Mouse (Mus musculus) liver, postnatal 0 days (tissue): Measurements from ENCODE around the gene Vav2. TPM values are rescaled to one million over a fixed set of nuclear protein-coding genes. Genes with fewer than 3 reads are reported as not detected.

Source experiments
- ATAC-seq: fragments of 200-750 bp; cut with Nextera tagmentation; 2 replicates; pipeline ENCODE4 v1.8.0; 2017; ENCODE audit warnings: mild to moderate bottlenecking, moderate library complexity
- DNase-seq: peaks from one replicate; pipeline ENCODE4 v3.0.0-alpha.2; 2016
- H3K27ac ChIP-seq: fragments of 300-500 bp; sonication (generic); 2 replicates; pipeline ENCODE4 v1.5.1; 2014; ENCODE audit warnings: antibody characterized with exemption, moderate library complexity, mild to moderate bottlenecking, low read depth
- H3K27me3 ChIP-seq: fragments of 300-500 bp; sonication (generic); 2 replicates; pipeline ENCODE4 v1.6.1; 2014; ENCODE audit warnings: low read length, control low read depth, mixed read lengths; ENCODE audit not compliant: insufficient read depth
- H3K36me3 ChIP-seq: fragments of 300-500 bp; sonication (generic); replicated peaks from 2 replicates; pipeline ENCODE4 v1.6.1; 2014; ENCODE audit warnings: mild to moderate bottlenecking, control low read depth, low read length, moderate library complexity, mixed read lengths; ENCODE audit not compliant: insufficient read depth
- H3K4me1 ChIP-seq: fragments of 300-500 bp; sonication (generic); 2 replicates; pipeline ENCODE4 v1.6.1; 2014; ENCODE audit warnings: antibody characterized with exemption, mild to moderate bottlenecking, control low read depth; ENCODE audit not compliant: insufficient read depth
- H3K4me2 ChIP-seq: fragments of 300-500 bp; sonication (generic); 2 replicates; pipeline ENCODE4 v1.6.1; 2014; ENCODE audit warnings: low read depth, mild to moderate bottlenecking, low read length, moderate library complexity, mixed read lengths
- H3K4me3 ChIP-seq: fragments of 300-500 bp; sonication (generic); 2 replicates; pipeline ENCODE4 v1.5.1; 2014; ENCODE audit warnings: low read depth, low read length
- H3K9ac ChIP-seq: fragments of 300-500 bp; sonication (generic); replicated peaks from 2 replicates; pipeline ENCODE4 v1.6.1; 2014; ENCODE audit warnings: mild to moderate bottlenecking, moderate library complexity
- H3K9me3 ChIP-seq: fragments of 300-500 bp; sonication (generic); 2 replicates; pipeline ENCODE4 v1.6.1; 2016; ENCODE audit warnings: mild to moderate bottlenecking, control low read depth, low read length, mixed read lengths
- CTCF ChIP-seq: sonication (generic); IDR thresholded peaks from 2 replicates; pipeline ENCODE4 v1.5.1; 2016; ENCODE audit warnings: antibody characterized with exemption, low read depth
- EP300 ChIP-seq: IDR thresholded peaks from 2 replicates; pipeline ENCODE4 v1.6.1; 2016; ENCODE audit warnings: antibody characterized with exemption, low read depth, mild to moderate bottlenecking
- WGBS: fragments of 180-500 bp; shearing (Covaris S2); extraction: QIAGEN DNeasy Blood & Tissue Kit; methylation state at CpG from one replicate; pipeline ENCODE4 v1.1.7; 2014; ENCODE audit not compliant: insufficient replicate concordance; 5-methylcytosine and 5-hydroxymethylcytosine counted together
- polyA plus RNA-seq: library from polyadenylated mRNA; unstranded; fragments of >200 nt; fragmentation: Nextera tagmentation; extraction: Ambion mirVana; gene quantifications from 2 replicates; pipeline ENCODE4 v1.2.1, GENCODE M21; 2015

The Vav2 gene
- polyA plus RNA-seq, 1 experiment from 2014 or later = 6.3 TPM

DNA sequence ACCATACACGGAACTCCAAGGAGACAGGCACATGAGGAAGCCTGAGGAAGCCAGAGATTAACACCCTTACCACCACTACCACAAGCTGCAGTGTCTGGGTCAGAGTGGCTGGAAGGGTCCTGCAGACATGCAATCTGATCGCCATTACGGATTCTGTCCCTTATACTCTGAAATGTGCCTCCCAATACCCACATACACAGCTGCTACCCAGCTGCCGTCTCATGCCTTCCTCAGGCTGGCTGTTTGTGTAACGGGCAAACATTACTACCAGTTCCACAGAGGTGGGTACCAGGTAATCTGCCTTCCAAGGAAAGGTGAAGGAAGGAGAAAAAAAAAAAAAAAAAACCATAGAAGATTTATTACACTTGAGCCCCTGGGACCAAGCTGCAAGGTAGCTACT, 110.7 kb downstream of the Vav2 start:
- Histone ChIP-seq H3K9ac (no peak overlapping the region), H3K4me1 (peaks cover 11% of the 10 kb centered on the region), H3K4me3 (no peak overlapping the region), H3K27ac (no peak overlapping the region), H3K36me3 (no peaks in the 10 kb centered on the region; the same call in 1 of the 2 replicates), H3K27me3 (no peaks in the 10 kb centered on the region), H3K9me3 (no peaks in the 10 kb centered on the region), H3K4me2 (no peak overlapping the region)
- no peak for DNase-seq
- TF ChIP-seq CTCF (no peak), EP300 (no peak)
- WGBS = 75% methylated on average over 5 of the region's 5 CpGs
- no peak for ATAC-seq

DNA sequence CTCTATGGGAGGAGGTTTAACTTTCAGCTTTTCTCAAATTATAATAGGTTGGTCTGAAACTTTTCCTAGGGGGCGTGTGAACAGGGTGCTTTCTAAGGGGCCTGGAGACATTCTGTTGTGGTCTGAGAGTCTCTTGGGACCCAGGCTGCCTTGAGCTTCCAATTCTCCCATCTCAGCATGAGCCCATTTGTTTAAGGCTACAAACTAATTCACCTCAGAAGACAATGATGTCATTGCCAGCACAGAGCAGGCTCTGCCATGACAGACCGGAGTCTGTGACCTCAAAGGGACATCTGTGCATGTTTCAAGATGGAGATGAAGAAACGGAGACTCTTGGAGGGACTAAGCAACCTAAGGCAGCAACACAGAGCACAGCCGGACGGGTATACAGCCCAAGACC, 112.6 kb downstream of the Vav2 start:
- TF ChIP-seq EP300 (no peak), CTCF (no peak)
- DNase-seq = no peak
- H3K4me1 ChIP-seq = peaks cover 11% of the 10 kb centered on the region
- no peaks in the 10 kb centered on the region for H3K9me3 ChIP-seq
- no peaks in the 10 kb centered on the region; the same call in 1 of the 2 replicates for H3K36me3 ChIP-seq
- WGBS = 83% methylated on average over 5 of the region's 5 CpGs
- H3K9ac ChIP-seq = no peak overlapping the region
- no peak for ATAC-seq
- H3K27ac ChIP-seq = no peak overlapping the region
- no peak overlapping the region for H3K4me3 ChIP-seq
- no peak overlapping the region for H3K4me2 ChIP-seq
- no peaks in the 10 kb centered on the region for H3K27me3 ChIP-seq

DNA sequence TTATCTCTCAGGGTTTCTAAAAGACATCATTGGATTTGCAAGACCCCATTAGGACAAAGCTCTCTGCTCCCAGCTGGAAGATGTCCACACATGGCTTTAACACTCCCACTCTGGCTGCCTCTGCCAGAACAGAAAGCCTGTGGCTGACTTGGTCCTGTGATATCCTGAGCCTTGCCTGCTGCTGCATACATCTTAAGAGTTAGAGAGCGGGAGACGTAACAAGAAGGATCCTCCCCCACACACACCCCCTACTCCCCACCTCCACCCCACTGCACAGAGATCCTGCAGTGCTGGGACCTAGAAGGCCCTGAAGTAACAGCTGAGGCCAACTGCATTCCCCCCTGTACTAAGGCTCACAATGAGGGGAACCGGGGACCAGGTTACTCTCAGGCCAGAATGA, 114.3 kb downstream of the Vav2 start:
- DNase-seq (no peak), ATAC-seq (no peak)
- Histone ChIP-seq H3K4me3 (no peak overlapping the region), H3K4me1 (peaks cover 11% of the 10 kb centered on the region), H3K9me3 (no peaks in the 10 kb centered on the region), H3K27ac (no peak overlapping the region), H3K27me3 (no peaks in the 10 kb centered on the region), H3K36me3 (no peaks in the 10 kb centered on the region; the same call in 1 of the 2 replicates), H3K9ac (no peak overlapping the region), H3K4me2 (no peak overlapping the region)
- TF ChIP-seq EP300 (no peak), CTCF (no peak)
- WGBS = 76% methylated on average over 3 of the region's 3 CpGs

DNA sequence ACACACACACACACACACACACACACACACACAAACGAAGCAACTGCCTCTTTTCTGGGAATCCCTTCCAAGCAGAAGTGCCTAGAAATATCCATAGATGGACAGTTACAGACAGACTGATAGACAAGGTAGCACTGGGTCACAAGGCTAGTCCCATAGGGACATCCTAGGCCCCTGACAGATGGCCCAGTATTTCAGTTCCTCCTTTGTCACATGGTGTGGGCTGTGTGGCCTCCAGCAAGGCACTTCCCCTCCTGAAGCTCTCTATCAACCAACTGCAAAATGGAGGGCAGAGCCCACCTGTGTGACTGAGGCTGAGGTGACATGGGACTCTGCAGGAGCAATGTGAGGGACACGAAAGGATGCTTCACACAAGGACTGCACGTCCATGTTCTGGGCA, 115.2 kb downstream of the Vav2 start:
- Histone ChIP-seq H3K36me3 (no peaks in the 10 kb centered on the region; the same call in 1 of the 2 replicates), H3K27me3 (no peaks in the 10 kb centered on the region), H3K9ac (no peak overlapping the region), H3K4me3 (no peak overlapping the region), H3K4me2 (no peak overlapping the region), H3K9me3 (no peaks in the 10 kb centered on the region), H3K27ac (no peak overlapping the region), H3K4me1 (peaks cover 11% of the 10 kb centered on the region)
- DNase-seq (peak; percentile 40), ATAC-seq (peak; percentile 60)
- TF ChIP-seq EP300 (no peak), CTCF (no peak)
- 61% methylated on average over 3 of the region's 3 CpGs for WGBS

DNA sequence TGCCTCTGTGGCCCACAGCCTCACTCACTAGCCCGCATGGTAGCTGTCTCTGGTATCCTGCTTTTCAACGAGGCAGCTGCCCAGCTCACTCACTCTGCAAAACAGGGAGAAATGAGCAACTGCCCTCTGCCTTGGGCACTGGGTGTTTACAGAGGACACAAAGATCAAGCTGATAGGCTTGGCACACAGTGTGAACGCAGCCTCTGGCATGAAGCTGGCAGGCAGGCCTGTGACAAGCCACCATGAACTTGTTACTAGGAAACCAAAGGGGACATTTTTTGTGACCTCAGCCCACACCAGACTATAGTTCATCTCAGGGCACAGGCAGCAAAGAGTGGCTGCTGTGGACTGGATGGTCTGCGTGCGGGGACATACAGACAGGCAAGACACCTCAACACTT, 115.9 kb downstream of the Vav2 start:
- H3K9ac ChIP-seq = no peak overlapping the region
- H3K4me3 ChIP-seq = no peak overlapping the region
- peaks cover 11% of the 10 kb centered on the region for H3K4me1 ChIP-seq
- no peaks in the 10 kb centered on the region for H3K27me3 ChIP-seq
- no peak for TF ChIP-seq CTCF
- no peak for TF ChIP-seq EP300
- 87% methylated on average over 5 of the region's 5 CpGs for WGBS
- H3K9me3 ChIP-seq = no peaks in the 10 kb centered on the region
- no peak overlapping the region for H3K4me2 ChIP-seq
- ATAC-seq (no peak), DNase-seq (no peak)
- no peaks in the 10 kb centered on the region; the same call in 1 of the 2 replicates for H3K36me3 ChIP-seq
- H3K27ac ChIP-seq = peak overlapping the region; percentile 35; the same call in 1 of the 2 replicates

DNA sequence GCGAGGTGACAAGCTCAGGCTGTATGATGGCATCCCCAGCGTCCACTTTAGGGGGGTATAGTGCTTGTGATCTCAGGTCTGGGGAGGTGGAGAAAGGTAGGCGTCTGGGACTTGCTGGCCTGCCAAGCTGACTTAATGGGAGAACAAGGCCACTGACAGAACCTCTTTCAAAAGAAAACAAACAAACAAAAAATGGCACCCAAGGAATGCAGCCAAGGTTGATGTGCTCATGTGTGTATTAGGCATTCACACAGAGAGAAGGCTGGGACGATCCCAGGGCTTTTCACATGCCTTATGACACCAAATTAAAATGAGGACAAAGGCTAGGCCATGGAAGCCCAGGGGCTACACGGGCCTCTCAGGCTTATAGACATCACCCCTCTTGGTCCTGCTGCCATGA, 116.6 kb downstream of the Vav2 start:
- WGBS = 75% methylated on average over 5 of the region's 5 CpGs
- H3K4me1 ChIP-seq = peaks cover 11% of the 10 kb centered on the region

DNA sequence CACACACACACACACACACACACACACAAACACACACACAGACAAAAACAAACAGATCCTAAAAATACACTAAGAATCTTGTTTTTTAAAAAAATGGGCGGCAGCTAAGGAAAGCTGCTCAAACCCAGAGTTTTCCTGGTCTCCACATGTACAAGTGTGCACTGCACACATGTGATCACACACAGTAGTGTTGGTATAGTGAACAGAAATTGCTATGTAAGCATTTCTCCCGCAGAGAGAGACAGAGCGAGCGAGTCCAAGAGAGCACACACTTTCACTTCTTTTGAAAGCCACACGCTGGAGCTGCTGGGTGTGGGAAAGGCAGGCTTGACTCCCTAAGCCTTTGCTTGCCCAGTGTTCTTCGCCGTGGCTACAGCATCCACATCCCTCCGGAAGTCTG, 120.2 kb downstream of the Vav2 start:
- H3K4me1 ChIP-seq = peaks cover 4% of the 10 kb centered on the region; the same call in 1 of the 2 replicates
- H3K27ac ChIP-seq = no peak overlapping the region
- H3K4me3 ChIP-seq = no peak overlapping the region
- TF ChIP-seq EP300 (no peak), CTCF (no peak)
- H3K36me3 ChIP-seq = no peaks in the 10 kb centered on the region
- H3K9ac ChIP-seq = no peak overlapping the region
- H3K27me3 ChIP-seq = no peaks in the 10 kb centered on the region
- no peak overlapping the region for H3K4me2 ChIP-seq
- H3K9me3 ChIP-seq = no peaks in the 10 kb centered on the region
- 85% methylated on average over 8 of the region's 8 CpGs for WGBS
- no peak for DNase-seq
- no peak for ATAC-seq

More for the DNA sequence above, 116.6 kb downstream of the Vav2 start:
- ATAC-seq (no peak), DNase-seq (no peak)
- Histone ChIP-seq H3K27ac (no peak overlapping the region), H3K36me3 (no peaks in the 10 kb centered on the region), H3K9ac (no peak overlapping the region), H3K27me3 (no peaks in the 10 kb centered on the region), H3K4me3 (no peak overlapping the region), H3K9me3 (no peaks in the 10 kb centered on the region), H3K4me2 (no peak overlapping the region)
- TF ChIP-seq EP300 (no peak), CTCF (no peak)
